Mouse (Mus musculus) stomach, postnatal 0 days (tissue): ENCODE data around the gene Bcl11a.

ENCODE experiments used
- CTCF ChIP-seq: IDR thresholded peaks from 2 replicates; pipeline ENCODE4 v1.5.1; 2016; ENCODE audit warnings: antibody characterized with exemption, low read depth, mild to moderate bottlenecking, moderate library complexity
- EP300 ChIP-seq: optimal IDR thresholded peaks from 2 replicates; pipeline ENCODE3; 2016; ENCODE audit warnings: antibody characterized with exemption

- TF ChIP-seq EP300 (no peak), CTCF (no peak)
Observed at GRCm38 (mm10) chr11:24098662-24099061, 20.8 kb downstream of the Bcl11a start.
